Mouse (Mus musculus): Measurements from ENCODE around the gene Icam2.

- TF ChIP-seq CTCF (IDR thresholded peaks at IDR 0.05; ENCODE audit: low read depth, low read length): no peak
- TF ChIP-seq GATA1 (IDR thresholded peaks at IDR 0.05; ENCODE audit: borderline replicate concordance, low read length): no peak
- no peak for TF ChIP-seq GATA2 (IDR thresholded peaks at IDR 0.05; ENCODE audit: borderline replicate concordance, low read depth, low read length)
Measured at GRCm38 (mm10) chr11:106393331-106393616, 5.4 kb upstream of the Icam2 start.

Measured in G1E (cell line).